Mouse (Mus musculus): ENCODE results near the gene Spast. TPM values are rescaled to one million over a fixed set of nuclear protein-coding genes. Genes with fewer than 3 reads are reported as not detected.
"Not testable (repeated sequence)": the region's sequence is repeated elsewhere in the genome, so short reads cannot be mapped to it uniquely, and the experiment has no call there.

Gene Spast
- total RNA-seq, 2 experiments from 2014 or later: 131 to 141 TPM

- DNase-seq: no peak
- intact Hi-C loops (cut with DNase I): no loop called here
These were observed 14.9 kb upstream of the Spast start, which contains the start of gene Dpy30 for GRCm38 (mm10) chr17:74323844-74324243. Gene Dpy30, minus strand, starts transcription at chr17:74323944.

GRCm38 (mm10) chr17:74327195-74327594 lies 11.6 kb upstream of the Spast start:
- DNase-seq; intact Hi-C loops (cut with DNase I): not testable (repeated sequence)

- DNase-seq: peak; percentile 53
- intact Hi-C loops (cut with DNase I): not testable (repeated sequence)
These were observed 10.6 kb upstream of the Spast start for GRCm38 (mm10) chr17:74328146-74328545.

GRCm38 (mm10) chr17:74331049-74331676 lies 7.6 kb upstream of the Spast start:
- intact Hi-C loops (cut with DNase I): no loop called here

GRCm38 (mm10) chr17:74338225-74338931 lies 409 bp upstream of the Spast start:
- peak; percentile 98 for DNase-seq
- intact Hi-C loops (cut with DNase I): no loop called here

More at GRCm38 (mm10) chr17:74331049-74331676, 7.6 kb upstream of the Spast start:
- no peak for DNase-seq

- intact Hi-C loops (cut with DNase I): no loop called here
- no peak for DNase-seq
These were observed 2.4 kb downstream of the Spast start for GRCm38 (mm10) chr17:74341151-74341550.

GRCm38 (mm10) chr17:74363592-74363991 lies 24.8 kb downstream of the Spast start:
- DNase-seq: no peak
- intact Hi-C loops (cut with DNase I): no loop called here

DNA sequence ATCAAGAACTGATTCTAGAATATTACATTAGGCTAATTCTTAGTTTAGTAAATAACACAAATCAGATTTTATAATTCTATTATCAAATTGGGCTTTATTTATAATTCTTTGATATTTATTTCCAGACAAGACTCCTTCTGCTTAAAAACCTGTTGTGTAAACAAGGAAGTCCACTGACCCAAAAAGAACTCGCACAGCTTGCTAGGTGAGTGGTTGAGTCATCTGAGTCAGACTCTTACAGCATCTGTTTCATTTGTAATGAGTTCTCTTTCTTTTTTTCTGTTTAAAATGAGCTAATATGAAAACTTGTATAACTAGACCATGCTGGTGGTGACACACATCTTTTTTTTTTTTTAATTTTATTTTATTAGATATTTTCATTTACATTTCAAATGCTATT lies 38.1 kb downstream of the Spast start:
- intact Hi-C loops (cut with DNase I): no loop called here
- no peak for DNase-seq

DNA sequence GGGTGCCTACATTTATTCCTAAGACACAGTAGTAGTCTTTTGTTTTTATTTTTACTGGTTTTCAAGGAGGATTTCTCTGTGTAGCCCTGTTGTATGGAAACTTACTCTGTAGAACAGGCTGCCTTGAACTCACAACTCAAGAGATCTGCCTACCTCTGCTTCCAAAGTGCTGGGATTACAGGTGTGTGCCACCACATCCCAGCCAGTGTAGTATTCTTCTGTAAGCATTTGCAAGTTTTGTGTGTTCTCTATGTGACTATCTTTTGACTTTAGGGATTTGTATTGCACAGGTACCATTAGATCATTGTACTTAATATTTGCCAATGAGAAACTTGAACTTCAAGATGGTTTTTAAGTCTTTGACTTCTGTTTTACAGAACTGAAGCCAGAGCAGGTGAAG lies 47.9 kb downstream of the Spast start:
- intact Hi-C loops (cut with DNase I): loop anchor here (10.0 kb wide), 1 partner anchor 228 kb away; no protein-coding TSS in a partner anchor
- DNase-seq: no peak

DNA sequence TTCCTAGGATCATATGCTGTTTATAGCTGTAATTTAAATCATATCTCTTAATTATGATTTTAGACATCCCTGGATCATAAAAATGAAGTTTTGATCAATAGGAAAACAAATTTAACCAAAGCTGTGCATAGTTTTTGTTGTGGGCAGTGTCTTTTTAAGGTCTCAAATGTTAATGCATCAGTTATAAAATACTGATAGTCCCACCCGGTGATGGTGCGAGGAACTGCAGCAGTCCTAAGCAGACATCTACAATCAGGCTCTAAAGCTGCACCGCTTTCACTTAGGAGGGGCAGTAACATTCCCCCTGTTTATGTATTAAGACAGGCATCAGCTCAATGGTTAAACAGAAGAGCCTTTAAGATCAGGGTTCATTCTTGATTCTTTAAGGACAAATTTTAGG lies 51.1 kb downstream of the Spast start:
- no peak for DNase-seq
- intact Hi-C loops (cut with DNase I): loop anchor here (10.0 kb wide), 1 partner anchor 225 kb away; no protein-coding TSS in a partner anchor

GRCm38 (mm10) chr17:74394381-74394780 lies 55.6 kb downstream of the Spast start:
- intact Hi-C loops (cut with DNase I): no loop called here
- no peak for DNase-seq

DNA sequence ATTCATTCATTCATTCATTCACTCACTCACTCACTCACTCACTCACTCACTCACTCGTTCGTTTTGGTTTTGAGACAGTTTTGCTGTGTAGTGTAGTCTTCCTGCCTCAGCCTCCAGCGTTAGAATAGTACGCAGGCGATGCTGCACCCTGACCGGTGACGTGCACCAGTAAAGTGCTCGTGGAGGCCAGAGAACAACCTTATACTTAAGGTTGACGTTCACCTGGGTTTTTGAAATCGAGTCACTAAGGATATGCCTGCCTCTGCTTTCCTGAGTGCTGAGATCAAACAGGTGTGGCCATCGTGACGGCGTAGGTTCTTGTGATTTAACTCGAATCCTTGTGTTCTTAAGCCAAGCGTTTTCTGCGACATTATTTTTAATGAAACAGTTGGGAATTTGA lies 56.1 kb downstream of the Spast start:
- no peak for DNase-seq
- intact Hi-C loops (cut with DNase I): no loop called here

GRCm38 (mm10) chr17:74395383-74396065 lies 56.7 kb downstream of the Spast start, which contains the start of gene Slc30a6:
Gene Slc30a6, plus strand, starts transcription at chr17:74395608.
- intact Hi-C loops (cut with DNase I): no loop called here
- DNase-seq: peak; percentile 97

DNA sequence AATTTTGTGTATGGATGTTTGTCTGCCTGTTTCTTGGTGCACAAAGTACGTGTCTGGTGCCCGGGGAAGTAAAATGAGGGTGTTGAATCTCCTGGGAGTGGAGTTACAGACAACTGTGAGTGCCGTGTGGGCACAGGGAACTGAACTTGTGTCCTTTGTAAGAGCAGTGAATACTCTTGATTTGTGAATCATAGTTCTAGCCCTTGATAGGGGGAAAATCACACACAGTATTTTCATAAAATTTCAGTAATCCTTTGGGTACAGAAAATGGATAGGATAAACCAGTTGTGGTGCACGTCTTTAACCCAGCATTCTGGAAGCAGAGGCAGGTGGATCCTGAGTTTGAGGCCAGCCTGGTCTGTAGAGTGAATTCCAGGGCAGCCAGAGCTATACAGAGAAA lies 58.0 kb downstream of the Spast start:
- intact Hi-C loops (cut with DNase I): no loop called here
- no peak for DNase-seq

GRCm38 (mm10) chr17:74397173-74397572 lies 58.4 kb downstream of the Spast start:
- DNase-seq: no peak
- intact Hi-C loops (cut with DNase I): no loop called here

- intact Hi-C loops (cut with DNase I): no loop called here
- DNase-seq: no peak
These were observed 63.9 kb downstream of the Spast start for GRCm38 (mm10) chr17:74402486-74403222.

- intact Hi-C loops (cut with DNase I): no loop called here
- DNase-seq: no peak
These were observed 67.7 kb downstream of the Spast start for GRCm38 (mm10) chr17:74406487-74406886.

DNA sequence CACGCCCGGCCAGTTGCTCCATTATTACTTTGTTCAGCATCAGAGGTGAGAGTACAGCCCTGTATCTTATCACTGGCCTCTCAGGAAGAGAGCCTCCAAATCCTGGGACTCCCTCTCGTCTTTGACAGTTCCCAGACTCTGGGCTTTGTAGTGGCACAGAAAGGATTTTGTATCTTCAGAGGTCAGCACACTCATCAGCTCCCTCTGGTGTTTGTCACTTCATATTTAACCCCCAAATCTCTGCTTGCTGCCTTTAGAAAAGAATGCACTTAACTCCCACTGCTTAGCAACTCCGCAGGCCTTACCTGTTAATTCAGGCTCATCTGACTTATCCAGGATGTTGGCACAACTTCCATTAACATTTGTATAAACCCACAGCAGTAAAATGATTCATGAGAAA lies 70.9 kb downstream of the Spast start:
- DNase-seq: no peak
- intact Hi-C loops (cut with DNase I): no loop called here

DNA sequence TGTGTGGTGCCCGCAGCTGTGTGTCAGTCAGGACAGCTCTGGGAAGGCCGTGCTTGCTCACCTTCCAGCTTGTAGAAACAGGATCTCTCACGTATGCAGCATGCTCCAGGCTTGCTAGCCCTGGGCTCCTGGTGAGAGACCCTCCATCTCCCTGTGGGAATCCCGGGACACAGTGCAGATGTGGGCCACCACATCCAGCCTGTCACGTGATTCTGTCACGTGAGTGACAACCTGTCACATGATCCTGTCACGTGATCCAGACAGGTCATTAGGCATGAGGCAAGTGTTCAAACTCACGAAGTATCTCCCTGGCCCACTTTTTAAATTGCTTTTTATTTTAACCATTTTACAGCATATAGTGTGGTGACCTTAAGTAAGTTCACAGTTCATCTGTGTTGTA lies 74.5 kb downstream of the Spast start:
- intact Hi-C loops (cut with DNase I): no loop called here
- DNase-seq: no peak

GRCm38 (mm10) chr17:74414671-74415070 lies 75.9 kb downstream of the Spast start:
- intact Hi-C loops (cut with DNase I): no loop called here
- no peak for DNase-seq

GRCm38 (mm10) chr17:74416841-74417360 lies 78.1 kb downstream of the Spast start:
- intact Hi-C loops (cut with DNase I): no loop called here
- DNase-seq: no peak

Measured in left cerebral cortex, postnatal 4 days (tissue).